In the genomic region with DNA sequence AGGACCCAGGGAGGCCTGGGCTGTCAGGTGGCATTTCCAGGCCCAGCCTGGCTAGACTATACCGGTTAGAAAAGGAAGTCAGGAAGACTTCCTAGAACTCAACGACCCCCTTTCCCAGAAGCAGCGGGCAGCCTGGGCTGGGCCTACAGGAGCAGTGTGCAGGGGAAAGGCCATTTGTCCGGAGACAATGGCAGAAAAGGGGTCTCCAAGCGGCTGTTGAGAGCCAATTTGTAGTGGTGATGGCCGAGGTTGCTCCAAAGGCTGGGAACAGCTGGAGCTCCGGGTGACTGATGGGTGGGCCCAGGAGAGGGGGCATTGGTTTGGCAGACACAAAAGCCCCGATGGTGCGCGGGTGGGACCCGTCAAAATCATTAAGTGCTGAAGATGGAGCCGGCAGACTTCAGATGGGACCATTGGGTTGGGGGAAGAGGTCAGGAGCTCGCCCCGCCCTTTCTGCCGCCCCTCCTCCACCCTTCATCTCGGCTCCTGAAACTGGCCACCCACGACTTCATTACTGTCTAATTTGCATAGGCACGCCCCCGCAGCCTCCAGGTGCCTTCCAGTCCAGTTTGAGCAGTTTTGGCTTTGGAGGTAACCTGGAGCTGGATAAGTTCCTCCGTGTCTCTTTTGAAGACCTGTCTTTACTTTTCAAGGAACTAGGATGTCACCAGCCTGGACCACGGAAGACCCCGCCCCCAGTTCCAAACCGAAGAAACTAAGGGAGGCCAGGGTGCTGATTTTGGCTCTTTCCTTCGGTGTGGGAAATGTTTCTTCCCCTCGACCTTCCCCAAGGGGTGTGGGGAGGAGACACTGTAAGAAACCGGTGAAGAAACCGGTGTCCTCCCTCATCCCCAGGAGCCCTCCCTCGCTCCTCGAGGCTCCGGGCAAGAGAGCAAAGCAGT, we compare ENCODE assay signal across 10 mouse cellular contexts. TPM values are rescaled to one million over a fixed set of nuclear protein-coding genes. Genes with fewer than 3 reads are reported as not detected.
DNase-seq lines count a peak whose midpoint lies in the region; ATAC-seq lines count a peak whose summit lies in the region.
"Had no signal": no experiment of that assay in that cellular context is flagged by ENCODE, and none has a peak within 500 bp of the region (broad histone marks: within the 10 kb centered on the region; RNA-seq: fewer than 3 reads in every experiment).

No protein-coding gene starts in this region.

- peak overlapping the region; percentile 65 for H3K4me2 ChIP-seq in intestine, embryonic 16.5 days (ENCODE audit: low read depth, low read length)
- peak overlapping the region; percentile 85 for H3K4me2 ChIP-seq in midbrain, embryonic 15.5 days

- 0 out of 2 replicates have a peak overlapping the region, but pooled peaks have one; percentile 76 for H3K27ac ChIP-seq in heart, embryonic 10.5 days
- no peak overlapping the region for H3K27ac ChIP-seq in intestine, embryonic 16.5 days (ENCODE audit: low read length)
- no peak overlapping the region for H3K27ac ChIP-seq in midbrain, embryonic 15.5 days

- peak overlapping the region; percentile 63 for H3K4me3 ChIP-seq in heart, embryonic 10.5 days
- H3K4me3 ChIP-seq in intestine, embryonic 16.5 days (ENCODE audit: low read length): peak overlapping the region; percentile 42
- peak overlapping the region; percentile 40 for H3K4me3 ChIP-seq in midbrain, embryonic 15.5 days

- peaks cover 83% of the 10 kb centered on the region for H3K27me3 ChIP-seq in heart, embryonic 10.5 days (ENCODE audit: insufficient read depth, poor library complexity, severe bottlenecking)
- H3K27me3 ChIP-seq in intestine, embryonic 16.5 days (replicated peaks; ENCODE audit: control insufficient read depth, insufficient read depth, low read length): peaks cover 67% of the 10 kb centered on the region
- H3K27me3 ChIP-seq in midbrain, embryonic 15.5 days (replicated peaks): peaks cover 67% of the 10 kb centered on the region

- H3K36me3 ChIP-seq in heart, embryonic 10.5 days: no peaks in the 10 kb centered on the region
- no peaks in the 10 kb centered on the region for H3K36me3 ChIP-seq in intestine, embryonic 16.5 days (ENCODE audit: control insufficient read depth, insufficient read depth, low read length)
- no peaks in the 10 kb centered on the region for H3K36me3 ChIP-seq in midbrain, embryonic 15.5 days (replicated peaks)

- DNase-seq in heart, embryonic 10.5 days (ENCODE audit: low spot score): no peak
- DNase-seq in heart, adult 11 months: no peak
- peak; percentile 26 for DNase-seq in embryo, embryonic 11 days
- DNase-seq in urinary bladder, postnatal 4 days (ENCODE audit: low spot score in 2 of 2): no peak
- DNase-seq in right cerebral cortex, postnatal 25 days: no peak
- DNase-seq in layer of hippocampus, adult 9-10 months (ENCODE audit: low spot score): no peak

- no peak overlapping the region for H3K9ac ChIP-seq in intestine, embryonic 16.5 days (ENCODE audit: low read depth, low read length)
- H3K9ac ChIP-seq in midbrain, embryonic 15.5 days: peak overlapping the region; percentile 12

- no peaks in the 10 kb centered on the region for H3K9me3 ChIP-seq in heart, embryonic 10.5 days
- H3K9me3 ChIP-seq in intestine, embryonic 16.5 days (ENCODE audit: control insufficient read depth, low read length): no peaks in the 10 kb centered on the region
- H3K9me3 ChIP-seq in midbrain, embryonic 15.5 days: no peaks in the 10 kb centered on the region

- ATAC-seq in intestine, embryonic 16.5 days: no peak
- ATAC-seq in midbrain, embryonic 15.5 days (replicated peaks): no peak

- 2% methylated on average over 30 of the region's 30 CpGs for WGBS in heart, embryonic 10.5 days
- WGBS in intestine, embryonic 16.5 days: 4% methylated on average over 30 of the region's 30 CpGs
- 3% methylated on average over 30 of the region's 30 CpGs for WGBS in midbrain, embryonic 15.5 days

- peaks cover 26% of the 10 kb centered on the region for H3K4me1 ChIP-seq in heart, embryonic 10.5 days
- H3K4me1 ChIP-seq in intestine, embryonic 16.5 days (ENCODE audit: control insufficient read depth, insufficient read depth, low read length): peaks cover 11% of the 10 kb centered on the region; the same call in 1 of the 2 replicates
- peaks cover 21% of the 10 kb centered on the region for H3K4me1 ChIP-seq in midbrain, embryonic 15.5 days

RNA-seq across cellular contexts. Expression of a gene that starts 36.3 kb away (rescaled TPM):
- 0.20 TPM in 1 of 2 replicates, not detected in the other for polyA plus RNA-seq in heart, embryonic 10.5 days (2016; fragmentation: Nextera tagmentation; extraction: Ambion mirVana)
- polyA plus RNA-seq in intestine, embryonic 16.5 days (2015; fragmentation: Nextera tagmentation; extraction: Ambion mirVana): not detected in 2 replicates
- 0.68 TPM in 2 replicates for polyA plus RNA-seq in midbrain, embryonic 15.5 days (2015; fragmentation: Nextera tagmentation; extraction: Ambion mirVana)
- polyA plus RNA-seq: C2C12; small intestine, adult 2 months had no signal
